Mouse (Mus musculus) embryonic fibroblast, embryonic 13.5 days (primary cell): ENCODE measurements around the gene Cd300ld3. TPM values are rescaled to one million over a fixed set of nuclear protein-coding genes. Genes with fewer than 3 reads are reported as not detected.

Source experiments
- H3K27ac ChIP-seq: 2 replicates; pipeline ENCODE4 v1.5.1; 2012; ENCODE audit warnings: low read length, control low read depth, inconsistent platforms; ENCODE audit not compliant: insufficient read depth
- H3K4me1 ChIP-seq: 2 replicates; pipeline ENCODE4 v1.6.1; 2011; ENCODE audit warnings: low read length; ENCODE audit not compliant: control insufficient read depth, insufficient read depth
- H3K4me3 ChIP-seq: 2 replicates; pipeline ENCODE4 v1.5.1; 2011; ENCODE audit warnings: mild to moderate bottlenecking, control low read depth, low read length; ENCODE audit not compliant: insufficient read depth
- CTCF ChIP-seq: IDR thresholded peaks from 2 replicates; pipeline ENCODE4 v1.5.1; 2011; ENCODE audit warnings: mild to moderate bottlenecking, control low read depth, low read length, moderate library complexity, borderline replicate concordance; ENCODE audit not compliant: insufficient read depth
- POLR2A ChIP-seq: IDR thresholded peaks from 2 replicates; pipeline ENCODE4 v1.6.1; 2011; ENCODE audit warnings: low read depth, mild to moderate bottlenecking, control low read depth, low read length, moderate library complexity
- polyA plus RNA-seq: library from polyadenylated mRNA; stranded (reverse); fragments of >200 nt; gene quantifications from 2 replicates; pipeline ENCODE4 v1.2.4, GENCODE M21; 2011; ENCODE audit warnings: low read depth; ENCODE audit not compliant: missing spikeins, insufficient read length

The Cd300ld3 gene
- polyA plus RNA-seq, 1 experiment: 1.2 TPM

DNA sequence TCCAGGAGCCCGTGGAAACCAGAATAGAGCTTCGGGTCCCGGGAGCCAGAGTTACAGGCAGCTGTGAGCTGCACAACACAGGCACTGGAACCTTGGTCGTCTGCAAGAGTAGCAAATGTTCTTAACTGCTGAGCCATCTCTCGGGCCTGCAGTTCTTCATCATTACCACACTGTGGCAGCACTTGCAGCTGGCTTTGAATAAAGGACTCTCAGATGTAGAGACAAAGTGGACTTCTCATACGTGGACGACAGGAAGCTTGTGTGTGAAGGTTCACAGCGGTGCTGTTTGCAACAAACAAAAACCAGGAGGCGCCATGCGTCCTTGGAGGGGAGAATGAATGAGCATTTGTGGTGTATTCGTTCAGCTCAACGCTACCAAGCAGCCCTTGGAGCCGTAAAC is 32.7 kb upstream of the Cd300ld3 start:
- Histone ChIP-seq H3K4me1 (no peaks in the 10 kb centered on the region), H3K27ac (no peak overlapping the region), H3K4me3 (no peak overlapping the region)
- TF ChIP-seq CTCF: peak; percentile 32; the same call in 1 of the 2 replicates
- no peak for TF ChIP-seq POLR2A

DNA sequence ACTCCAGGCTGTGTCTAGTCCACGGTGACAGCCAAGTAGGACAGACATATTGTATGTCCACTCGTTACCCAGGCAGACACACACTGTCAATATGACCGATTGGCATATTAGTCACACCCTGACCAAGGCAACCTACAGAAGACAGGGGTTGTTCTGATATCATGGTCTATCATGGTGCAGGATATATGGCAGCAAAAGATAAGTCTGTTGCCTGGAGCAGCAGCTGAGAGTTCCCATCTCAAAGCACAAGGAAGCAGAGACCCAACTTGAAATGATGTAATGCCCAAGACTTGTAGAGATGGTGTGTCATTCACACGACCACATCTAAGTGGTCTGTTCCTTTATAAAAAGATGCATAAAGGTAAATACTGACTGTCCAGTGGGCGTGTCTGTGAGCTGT is 30.5 kb upstream of the Cd300ld3 start:
- no peak overlapping the region for H3K4me3 ChIP-seq
- H3K4me1 ChIP-seq: no peaks in the 10 kb centered on the region
- TF ChIP-seq POLR2A: no peak
- TF ChIP-seq CTCF: no peak
- H3K27ac ChIP-seq: no peak overlapping the region

DNA sequence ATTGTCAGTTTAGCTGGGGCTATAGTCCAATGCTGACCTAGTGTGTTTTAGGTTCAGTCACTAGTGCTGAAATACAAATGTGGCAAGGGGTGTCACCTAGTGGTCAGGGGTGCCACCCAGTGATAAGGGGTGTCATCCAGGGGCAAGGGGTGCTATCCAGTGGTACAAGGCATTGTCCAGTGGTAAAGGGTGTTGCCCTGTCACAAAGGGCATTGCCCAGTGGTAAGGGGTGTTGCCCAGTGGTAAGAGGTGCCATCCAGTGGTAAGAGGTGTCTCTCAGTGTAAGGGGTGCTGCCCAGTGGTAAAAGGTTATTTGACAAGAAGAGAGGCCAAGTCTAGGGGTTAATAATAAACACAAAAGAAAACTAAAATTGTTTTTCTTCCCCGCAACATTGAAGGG is 29.2 kb upstream of the Cd300ld3 start:
- Histone ChIP-seq H3K4me1 (no peaks in the 10 kb centered on the region), H3K4me3 (no peak overlapping the region), H3K27ac (no peak overlapping the region)
- TF ChIP-seq POLR2A (no peak), CTCF (no peak)

DNA sequence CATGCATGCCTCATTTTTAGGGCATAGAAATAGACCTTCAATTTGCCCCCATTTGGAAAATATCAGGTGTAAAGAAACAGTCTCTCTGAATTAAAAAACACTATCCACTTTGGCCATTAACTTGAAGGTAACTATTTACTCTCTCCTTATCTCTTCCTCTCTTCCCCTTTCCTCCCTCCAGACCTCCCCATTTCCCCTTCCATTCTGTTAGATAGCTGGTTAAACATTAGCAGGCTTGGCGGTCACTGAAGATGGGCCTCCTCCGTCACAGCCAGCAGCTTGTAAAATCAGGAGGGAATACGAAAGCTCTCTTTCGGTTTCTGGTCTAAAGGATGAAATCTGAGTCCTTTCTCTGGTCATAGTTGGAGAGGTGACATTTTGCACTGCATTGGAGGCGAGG is 27.6 kb upstream of the Cd300ld3 start:
- no peak overlapping the region for H3K4me3 ChIP-seq
- H3K27ac ChIP-seq: no peak overlapping the region
- TF ChIP-seq CTCF (no peak), POLR2A (no peak)
- H3K4me1 ChIP-seq: no peaks in the 10 kb centered on the region

DNA sequence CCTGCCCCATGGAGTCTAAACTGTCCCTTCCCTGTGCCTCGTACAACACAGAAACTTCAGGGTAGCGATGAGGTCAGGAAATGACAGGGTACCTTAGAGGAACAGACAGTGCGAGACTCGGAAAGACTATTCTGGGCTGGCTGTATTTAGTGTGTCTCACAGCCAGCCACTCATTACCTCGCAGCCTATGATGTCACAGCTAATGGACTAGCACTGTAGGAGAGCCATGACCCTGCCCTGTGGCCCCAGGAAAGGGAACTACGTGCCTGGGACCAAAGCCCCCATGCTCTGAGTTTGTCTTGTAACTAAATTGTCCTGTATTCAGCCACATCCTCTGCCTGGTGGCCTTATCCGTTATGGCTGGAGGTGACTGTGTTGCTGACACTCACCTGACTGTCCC is 27.2 kb upstream of the Cd300ld3 start:
- TF ChIP-seq POLR2A (no peak), CTCF (no peak)
- Histone ChIP-seq H3K27ac (no peak overlapping the region), H3K4me3 (no peak overlapping the region), H3K4me1 (no peaks in the 10 kb centered on the region)

DNA sequence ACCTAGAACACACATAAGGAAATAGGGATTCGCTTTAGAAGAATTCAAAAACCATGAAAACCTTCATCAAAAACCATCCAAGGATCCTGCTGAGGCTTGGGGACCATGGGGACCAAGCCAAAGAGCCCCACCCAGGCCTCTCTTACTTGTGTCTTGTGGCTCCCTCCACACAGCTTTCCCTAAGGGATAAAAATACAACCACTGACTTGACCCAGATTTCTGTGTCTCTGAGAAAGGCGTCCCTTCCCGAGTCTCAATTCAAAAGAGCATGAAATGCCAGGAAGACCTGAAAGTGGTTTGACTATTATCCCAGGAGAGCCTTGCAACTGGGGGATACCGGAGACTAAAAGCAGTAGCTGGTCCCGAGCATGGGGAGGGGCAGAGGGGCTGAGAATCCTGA is 24.8 kb upstream of the Cd300ld3 start:
- Histone ChIP-seq H3K27ac (no peak overlapping the region), H3K4me1 (no peaks in the 10 kb centered on the region), H3K4me3 (no peak overlapping the region)
- TF ChIP-seq POLR2A (no peak), CTCF (no peak)

DNA sequence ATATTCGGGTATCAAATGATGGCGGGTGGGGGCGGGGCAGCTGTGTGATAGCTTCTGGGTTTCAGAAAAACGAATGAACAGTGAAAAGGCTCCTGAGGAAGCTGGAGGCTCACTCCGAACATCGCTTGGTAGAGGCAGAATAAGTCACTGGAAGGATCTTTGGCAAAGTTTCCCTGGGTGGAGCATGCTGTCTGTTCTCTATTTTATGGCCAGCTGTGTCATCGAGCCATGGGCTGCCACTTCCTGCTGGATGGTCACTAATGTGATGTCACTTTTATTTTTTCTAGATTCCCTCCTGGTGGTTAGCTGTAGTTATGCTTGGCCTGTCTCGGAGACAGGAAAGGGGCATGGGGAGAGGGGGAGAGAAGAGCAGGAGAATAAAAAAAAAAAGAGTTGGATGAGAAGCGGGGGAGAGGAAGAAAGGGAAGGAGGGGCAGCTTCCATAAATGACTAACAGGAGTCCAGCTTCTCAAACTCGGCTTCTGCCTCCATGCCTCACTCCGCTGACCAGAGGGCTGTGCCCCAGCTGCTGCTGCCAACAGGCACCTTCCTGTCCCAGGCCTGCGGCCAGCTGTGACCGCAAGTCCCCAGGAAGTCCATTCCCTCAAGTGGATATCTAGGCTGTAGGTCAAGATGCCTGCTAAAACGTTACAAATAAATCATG is 23.6 kb upstream of the Cd300ld3 start:
- Histone ChIP-seq H3K4me3 (no peak overlapping the region), H3K4me1 (no peaks in the 10 kb centered on the region), H3K27ac (peak overlapping the region; percentile 21)
- no peak for TF ChIP-seq CTCF
- TF ChIP-seq POLR2A: no peak

DNA sequence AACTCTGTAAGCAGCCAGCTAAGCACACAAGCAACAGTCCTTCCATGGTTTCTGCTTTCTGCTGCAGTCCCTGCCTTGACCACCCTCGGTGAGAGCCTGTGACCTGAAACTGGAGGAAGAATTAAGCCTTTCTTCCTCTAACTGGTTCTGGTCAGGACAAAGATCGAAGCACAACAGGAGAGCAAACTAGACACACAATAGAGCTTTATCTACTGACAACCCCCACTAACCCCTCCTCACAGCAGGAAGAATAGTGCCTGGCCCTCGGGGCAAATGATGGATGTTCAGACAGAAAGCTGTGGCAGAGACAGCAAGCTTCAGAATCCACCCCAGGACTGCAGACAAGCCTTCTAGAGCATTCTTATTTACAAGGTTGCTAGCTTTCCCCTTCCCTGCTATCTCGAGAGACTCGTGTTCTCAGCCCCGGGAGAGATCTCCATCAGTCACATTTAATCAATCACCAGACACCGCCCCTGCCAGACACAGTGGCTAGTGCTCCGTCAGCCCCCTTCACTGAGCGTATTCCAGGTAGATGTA is 22.9 kb upstream of the Cd300ld3 start:
- Histone ChIP-seq H3K4me3 (no peak overlapping the region), H3K27ac (0 out of 2 replicates have a peak overlapping the region, but pooled peaks have one; percentile 10), H3K4me1 (no peaks in the 10 kb centered on the region)
- no peak for TF ChIP-seq CTCF
- no peak for TF ChIP-seq POLR2A

DNA sequence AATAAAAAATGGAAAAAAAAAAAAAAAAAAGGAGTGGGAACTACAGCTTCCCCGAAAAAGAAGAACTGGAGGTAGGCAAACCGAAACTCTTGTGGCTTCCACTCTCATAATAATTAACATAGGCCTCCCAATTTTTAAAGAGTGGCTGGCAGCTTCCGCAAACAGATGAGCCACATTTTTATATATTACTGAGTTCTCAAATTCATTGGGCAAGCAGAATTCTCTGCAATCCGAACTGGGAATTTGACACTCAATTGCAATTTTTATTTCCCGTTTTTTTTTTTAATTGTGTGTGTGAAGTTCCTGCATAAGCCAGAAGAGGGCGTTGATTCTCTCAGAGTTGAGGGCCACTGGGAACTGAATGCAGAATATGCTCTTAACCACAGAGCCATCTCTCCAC is 18.6 kb upstream of the Cd300ld3 start:
- Histone ChIP-seq H3K4me3 (no peak overlapping the region), H3K4me1 (no peaks in the 10 kb centered on the region), H3K27ac (no peak overlapping the region)
- no peak for TF ChIP-seq POLR2A
- no peak for TF ChIP-seq CTCF

DNA sequence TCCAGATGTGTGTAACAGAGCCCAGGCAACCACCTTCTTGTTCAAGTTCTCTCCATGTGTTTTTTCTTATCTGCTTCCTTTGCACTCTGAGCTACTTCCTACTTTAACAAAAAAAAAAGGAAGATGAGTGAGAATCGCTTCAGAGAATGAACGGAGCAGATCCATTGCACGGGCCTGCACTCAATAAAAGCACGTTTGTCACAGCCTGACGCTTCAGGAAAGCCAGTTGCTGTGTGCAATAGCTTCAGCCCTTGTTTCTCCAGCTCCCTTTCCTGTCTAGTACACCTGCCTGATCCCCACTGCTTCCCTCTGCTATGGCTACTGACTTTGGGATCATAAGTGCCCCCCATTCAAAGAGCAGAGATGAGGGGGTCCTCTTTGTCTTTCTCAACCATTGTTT is 13.9 kb upstream of the Cd300ld3 start, which contains the start of gene Cd300e:
Gene Cd300e, minus strand, starts transcription at position 101 of the 400 bp plus-strand sequence.
- H3K4me1 ChIP-seq: no peaks in the 10 kb centered on the region
- no peak within 1 kb of the TSS for H3K27ac ChIP-seq
- no peak within 1 kb of the TSS for H3K4me3 ChIP-seq
- TF ChIP-seq CTCF (no peak), POLR2A (no peak)

DNA sequence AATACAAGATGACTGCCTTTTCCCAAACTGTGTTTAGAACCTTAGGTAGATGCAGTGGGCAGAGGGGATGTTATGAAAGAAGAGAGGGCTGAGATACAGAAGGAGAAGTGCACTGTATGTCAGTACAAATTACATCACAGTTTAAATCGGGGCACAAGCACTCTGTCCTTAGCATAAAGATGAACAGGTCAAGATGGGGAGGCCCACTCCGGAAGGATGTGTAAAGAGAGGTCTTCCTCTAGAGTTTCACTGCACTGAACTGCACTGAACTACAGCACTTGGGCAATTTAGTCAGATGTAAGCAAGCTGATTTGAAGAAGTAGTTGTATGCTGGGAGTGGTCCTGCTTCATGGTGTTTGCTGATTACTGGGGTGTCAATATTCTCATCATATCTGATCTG is 11.6 kb upstream of the Cd300ld3 start:
- Histone ChIP-seq H3K4me1 (no peaks in the 10 kb centered on the region), H3K27ac (no peak overlapping the region), H3K4me3 (no peak overlapping the region)
- TF ChIP-seq POLR2A (no peak), CTCF (no peak)
